Mouse (Mus musculus) kidney, postnatal 10 days (tissue): ENCODE measurements around the gene Rnls.

Experiments
- DNase-seq: peaks from one replicate; pipeline ENCODE4 v3.0.0; 2021; ENCODE audit warnings: mixed read lengths

The Rnls gene

GRCm38 (mm10) chr19:33259164-33259563, 132.9 kb downstream of the Rnls start:
- DNase-seq = no peak

GRCm38 (mm10) chr19:33253893-33254292, 138.2 kb downstream of the Rnls start:
- no peak for DNase-seq

- DNase-seq = no peak
Observed at GRCm38 (mm10) chr19:33252226-33252625, 139.9 kb downstream of the Rnls start.

GRCm38 (mm10) chr19:33244196-33244595, 147.9 kb downstream of the Rnls start:
- DNase-seq = no peak

GRCm38 (mm10) chr19:33240386-33240785, 151.7 kb downstream of the Rnls start:
- DNase-seq = no peak

GRCm38 (mm10) chr19:33232902-33233301, 159.2 kb downstream of the Rnls start:
- no peak for DNase-seq

GRCm38 (mm10) chr19:33231303-33231702, 160.8 kb downstream of the Rnls start:
- DNase-seq = no peak

- DNase-seq = peak; percentile 83
Observed at GRCm38 (mm10) chr19:33227004-33227403, 165.1 kb downstream of the Rnls start.

GRCm38 (mm10) chr19:33225858-33226705, 166.0 kb downstream of the Rnls start:
- no peak for DNase-seq

- no peak for DNase-seq
Observed at GRCm38 (mm10) chr19:33225002-33225376, 167.1 kb downstream of the Rnls start.

GRCm38 (mm10) chr19:33224181-33225001, 167.7 kb downstream of the Rnls start:
- peak; percentile 58 for DNase-seq

GRCm38 (mm10) chr19:33223766-33224165, 168.3 kb downstream of the Rnls start:
- DNase-seq = no peak

GRCm38 (mm10) chr19:33223276-33223675, 168.8 kb downstream of the Rnls start:
- peak; percentile 86 for DNase-seq

GRCm38 (mm10) chr19:33222595-33223223, 169.4 kb downstream of the Rnls start:
- DNase-seq = peak; percentile 16

GRCm38 (mm10) chr19:33217791-33218300, 174.2 kb downstream of the Rnls start:
- DNase-seq = peak; percentile 56

GRCm38 (mm10) chr19:33209709-33210108, 182.4 kb downstream of the Rnls start:
- no peak for DNase-seq

- DNase-seq = no peak
Observed at GRCm38 (mm10) chr19:33207991-33208390, 184.1 kb downstream of the Rnls start.

GRCm38 (mm10) chr19:33205389-33205788, 186.7 kb downstream of the Rnls start:
- no peak for DNase-seq

GRCm38 (mm10) chr19:33202422-33202821, 189.7 kb downstream of the Rnls start:
- no peak for DNase-seq

GRCm38 (mm10) chr19:33201181-33201580, 190.9 kb downstream of the Rnls start:
- no peak for DNase-seq

GRCm38 (mm10) chr19:33192064-33192463, 200.0 kb downstream of the Rnls start:
- DNase-seq = no peak

GRCm38 (mm10) chr19:33188766-33189165, 203.3 kb downstream of the Rnls start:
- DNase-seq = no peak

GRCm38 (mm10) chr19:33179595-33179994, 212.5 kb downstream of the Rnls start:
- no peak for DNase-seq
